Mouse (Mus musculus) ZHBTc4 (cell line): ENCODE data around the gene Dnaja3.

Experiments
- DNase-seq: peaks from one replicate; pipeline ENCODE4 v3.0.0-alpha.2; 2011; ENCODE audit warnings: low read depth, low spot score

Gene Dnaja3

DNA sequence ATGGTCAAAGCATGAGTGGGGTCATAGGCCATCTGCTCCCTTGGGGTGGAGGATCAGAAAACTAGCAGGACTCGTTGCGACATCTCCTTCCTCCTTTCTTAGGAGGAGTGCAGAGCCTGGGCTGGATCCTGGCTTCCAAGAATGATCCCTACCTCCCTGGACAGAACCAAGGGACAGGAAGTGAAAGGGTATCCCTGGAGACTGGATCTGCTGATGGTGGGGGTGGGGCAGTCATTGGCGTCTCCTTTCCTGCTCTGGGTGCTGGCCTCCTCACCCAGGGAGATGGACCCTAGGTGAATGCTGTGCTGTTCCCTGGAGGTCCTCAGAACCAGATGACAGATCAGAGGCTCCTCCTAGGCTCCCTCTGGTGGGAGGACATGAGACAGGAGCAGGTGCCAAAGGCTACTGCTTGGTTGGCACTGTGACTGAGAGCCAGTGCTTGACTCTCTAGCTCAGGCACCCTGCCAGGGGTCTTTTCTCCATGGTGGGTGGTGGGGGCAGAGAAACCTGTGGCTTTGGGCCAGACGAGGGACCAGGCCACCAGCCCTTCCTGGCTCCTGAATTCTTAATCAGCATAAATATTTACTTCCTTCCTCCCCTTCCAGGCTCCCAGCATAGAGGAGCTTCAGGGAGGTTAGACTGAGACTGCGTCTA, 33.2 kb upstream of the Dnaja3 start:
- DNase-seq = peak; percentile 57

DNA sequence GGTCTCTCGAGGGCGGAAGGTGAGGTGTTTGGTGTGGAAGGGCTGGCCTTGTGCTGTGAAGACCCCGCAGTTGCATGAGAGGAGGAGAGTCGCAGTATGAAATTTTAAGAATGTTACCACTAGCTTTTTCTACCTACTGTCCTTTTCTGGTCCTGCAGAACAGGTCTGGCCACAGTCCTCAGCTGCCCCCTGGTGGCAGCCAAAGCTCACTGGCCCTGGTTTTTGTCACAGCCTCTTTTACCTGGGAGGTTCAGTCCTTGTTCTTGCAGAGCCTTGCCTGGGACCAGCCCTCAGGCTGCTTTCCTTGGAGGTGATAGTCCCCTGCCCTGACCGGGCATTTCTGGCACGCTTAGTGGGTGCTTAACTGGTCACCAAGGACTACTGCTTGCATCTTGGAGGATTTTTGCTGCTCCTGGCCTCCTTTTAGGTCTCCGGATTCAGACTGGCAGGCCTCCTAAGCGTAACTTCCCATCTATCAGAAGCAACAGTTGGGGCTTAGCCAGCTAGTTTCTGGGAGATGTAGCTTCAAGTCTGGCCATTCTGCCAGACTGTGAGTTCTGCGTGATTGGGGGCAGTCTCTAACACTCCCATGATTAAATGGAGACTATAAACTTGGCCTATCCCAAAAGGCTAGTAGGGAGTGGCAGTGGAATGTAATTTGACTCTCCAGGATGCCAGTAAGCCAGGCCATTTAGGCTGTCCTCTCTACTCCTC, 31.8 kb upstream of the Dnaja3 start:
- DNase-seq = peak; percentile 92

DNA sequence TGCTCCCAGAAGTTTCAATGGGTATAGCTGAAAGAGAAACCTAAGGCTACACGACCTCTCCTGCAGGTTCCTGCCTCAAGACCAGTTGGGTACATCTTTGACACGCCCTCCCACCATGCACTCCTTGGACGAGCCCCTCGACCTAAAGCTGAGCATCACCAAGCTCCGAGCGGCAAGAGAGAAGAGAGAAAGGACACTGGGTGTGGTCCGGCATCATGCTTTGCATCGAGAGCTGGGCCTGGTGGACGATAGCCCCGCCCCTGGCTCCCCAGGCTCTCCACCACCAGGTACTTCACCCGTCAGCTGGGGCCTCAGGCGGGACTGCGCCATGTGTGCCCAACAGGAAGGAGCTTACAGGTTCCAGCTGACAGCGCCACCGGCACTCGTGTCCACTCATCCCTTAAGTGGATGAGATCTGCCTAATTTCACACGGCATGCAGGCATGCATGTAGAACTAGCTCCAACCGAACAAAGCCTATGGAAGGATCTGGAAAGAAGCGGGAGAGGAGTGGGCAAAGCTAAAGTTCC, 31.2 kb upstream of the Dnaja3 start:
- DNase-seq = no peak

DNA sequence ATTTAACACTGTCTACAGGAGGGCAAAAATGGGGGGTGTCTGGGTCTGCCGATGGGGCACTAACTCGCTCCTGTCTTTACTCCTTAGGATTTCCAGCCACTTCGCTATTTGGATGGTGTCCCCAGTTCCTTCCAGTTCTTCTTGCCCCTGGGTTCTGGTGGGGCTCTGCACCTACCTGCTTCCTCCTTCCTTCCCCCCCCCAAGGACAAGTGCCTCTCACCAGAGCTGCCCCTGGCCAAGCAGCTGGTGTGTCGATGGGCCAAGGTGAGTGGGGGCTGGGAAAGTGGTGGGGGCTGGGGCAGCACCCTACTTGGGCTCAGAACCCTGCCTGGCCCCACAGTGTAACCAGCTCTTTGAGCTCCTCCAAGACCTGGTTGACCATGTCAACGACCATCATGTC, 28.6 kb upstream of the Dnaja3 start:
- no peak for DNase-seq

DNA sequence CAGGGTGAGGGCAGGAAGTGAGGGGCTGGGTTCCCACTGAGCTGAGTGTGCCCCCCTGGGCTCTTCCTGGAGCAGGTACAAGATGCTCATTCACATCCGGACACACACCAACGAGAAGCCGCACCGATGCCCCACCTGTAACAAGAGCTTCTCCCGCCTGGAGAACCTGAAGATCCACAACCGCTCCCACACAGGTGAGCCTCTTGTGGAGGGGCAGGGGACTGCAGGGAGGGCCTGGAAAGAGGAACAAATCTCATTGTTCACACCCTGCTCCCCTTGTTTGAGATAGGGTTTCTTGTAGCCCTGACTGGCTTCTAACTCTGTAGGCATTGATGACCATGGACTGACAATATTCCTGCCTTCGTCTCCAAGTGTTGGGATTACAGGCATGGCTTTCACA, 28.1 kb upstream of the Dnaja3 start:
- peak; percentile 61 for DNase-seq

DNA sequence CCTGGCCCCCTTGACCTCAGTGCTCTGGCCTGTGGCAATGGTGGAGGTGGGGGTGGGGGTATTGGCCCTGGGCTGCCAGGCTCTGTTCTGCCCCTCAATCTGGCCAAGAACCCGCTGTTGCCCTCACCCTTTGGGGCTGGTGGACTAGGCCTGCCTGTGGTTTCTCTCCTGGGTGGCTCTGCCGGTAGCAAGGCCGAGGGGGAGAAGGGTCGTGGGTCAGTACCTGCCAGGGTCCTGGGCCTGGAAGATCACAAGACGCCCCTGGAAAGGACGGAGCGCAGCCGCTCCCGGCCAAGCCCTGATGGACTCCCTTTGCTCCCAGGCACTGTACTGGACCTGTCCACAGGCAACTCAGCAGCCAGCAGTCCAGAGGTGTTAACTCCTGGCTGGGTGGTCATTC, 26.1 kb upstream of the Dnaja3 start:
- DNase-seq = no peak

DNA sequence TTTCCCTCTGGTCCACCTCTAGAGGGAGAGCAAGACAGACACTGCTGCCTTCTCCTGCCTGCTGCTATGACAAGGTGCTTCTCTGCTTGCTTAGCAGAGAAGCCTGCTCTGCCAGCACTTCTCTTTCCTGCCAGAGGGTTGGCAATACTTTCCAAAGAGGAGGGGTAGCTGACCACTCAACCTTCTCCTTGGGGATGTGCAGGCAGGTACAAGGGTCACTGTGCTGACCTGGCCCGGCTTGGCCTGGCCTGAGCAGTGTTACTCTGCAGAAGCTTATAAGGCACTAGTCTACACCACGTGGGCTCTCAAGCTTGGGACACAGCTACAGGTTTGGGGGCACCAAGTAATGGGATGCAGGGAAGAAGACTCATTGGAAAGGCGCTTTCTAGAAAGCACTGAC, 25.1 kb upstream of the Dnaja3 start:
- no peak for DNase-seq

DNA sequence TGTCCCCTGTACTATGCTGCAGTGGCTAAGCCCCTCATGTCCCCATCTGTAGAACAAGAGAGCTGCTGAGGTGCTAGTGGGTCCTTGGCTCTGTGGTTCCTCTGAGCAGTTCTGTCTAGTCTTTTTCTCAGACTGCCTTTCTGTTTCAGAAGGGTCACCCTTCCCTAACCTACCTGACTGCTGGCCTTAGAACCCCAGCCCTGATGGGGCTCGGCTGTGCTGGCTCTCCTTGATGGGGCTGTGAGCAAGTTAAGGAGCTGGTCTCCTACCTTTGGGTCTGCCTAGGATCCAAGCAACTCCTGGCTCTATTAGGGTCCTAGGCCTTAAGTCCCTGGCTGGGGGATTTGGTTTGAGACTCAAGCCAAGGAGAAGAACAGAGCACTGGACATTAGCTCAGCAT, 24.5 kb upstream of the Dnaja3 start:
- DNase-seq = no peak

DNA sequence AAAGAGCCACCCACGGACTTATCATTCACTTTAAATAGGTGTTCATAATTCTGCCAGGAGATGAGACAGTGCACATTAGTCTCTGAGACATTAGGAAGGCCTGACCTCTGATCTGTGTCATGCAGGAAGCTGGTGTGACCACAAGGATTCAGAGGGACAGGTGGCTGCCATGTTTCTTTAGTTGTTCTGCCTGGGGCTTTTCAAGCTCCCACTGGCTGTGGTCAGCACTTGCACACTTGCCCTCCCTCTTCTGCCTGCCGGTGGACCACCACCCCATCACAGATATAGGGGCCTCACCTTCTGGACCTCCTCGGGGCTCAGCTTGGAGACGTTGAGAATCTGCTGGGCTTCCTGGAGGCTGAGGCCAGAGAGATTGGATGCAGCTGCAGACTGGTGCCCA, 23.0 kb upstream of the Dnaja3 start:
- no peak for DNase-seq

DNA sequence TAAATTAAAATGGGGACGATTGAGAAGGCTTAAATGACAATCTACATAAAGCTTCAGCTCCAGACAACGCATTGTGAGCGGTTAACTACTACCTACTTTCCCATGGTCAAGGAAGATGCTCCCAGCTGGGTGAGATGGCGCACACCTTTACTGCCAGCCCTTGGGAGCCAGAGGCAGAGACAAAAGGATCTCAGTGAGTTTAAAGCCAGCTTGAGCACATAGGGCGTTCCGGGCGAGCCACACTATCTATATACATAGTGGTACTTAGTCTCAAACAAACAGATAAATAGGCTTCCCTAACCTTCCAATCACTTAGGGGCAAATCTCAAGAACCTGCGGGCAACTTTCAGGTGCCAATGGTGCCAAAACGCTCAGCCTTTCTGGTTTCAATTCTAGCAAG, 15.7 kb upstream of the Dnaja3 start:
- peak; percentile 56 for DNase-seq

DNA sequence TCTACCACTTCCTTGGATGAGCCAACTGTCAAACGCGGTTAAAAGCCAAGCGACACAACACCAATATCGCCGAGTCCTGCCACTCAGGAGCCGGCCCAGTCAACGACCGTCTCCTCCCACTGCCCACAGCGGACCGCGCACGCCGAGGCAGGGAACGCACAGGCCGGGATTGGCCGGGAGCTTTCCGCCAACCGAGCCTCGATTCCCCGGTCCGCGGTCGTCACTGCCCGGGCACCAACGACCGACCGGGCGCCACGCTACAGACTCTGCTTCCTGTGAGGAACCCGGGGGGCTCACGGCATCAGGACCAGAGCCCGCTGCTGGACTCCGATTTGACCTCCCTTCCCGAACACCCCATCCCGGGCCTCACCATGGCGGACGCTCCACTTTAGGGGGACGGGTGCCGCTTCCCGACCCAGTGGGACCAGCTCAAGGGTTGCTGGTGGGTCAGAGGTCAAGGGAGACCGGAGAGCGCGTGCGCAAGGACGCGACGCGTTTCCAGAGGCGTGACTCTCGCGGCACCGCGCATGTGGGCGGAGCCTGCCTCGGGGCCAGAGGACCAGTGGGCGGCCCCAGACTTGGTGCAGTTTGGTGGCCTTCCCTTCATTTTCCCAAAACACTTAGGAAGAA, 15.2 kb upstream of the Dnaja3 start, which contains the start of gene Pam16:
TSS of gene Pam16 (minus strand) at position 508 of the 630 bp plus-strand sequence.
- DNase-seq = peak; percentile 97

DNA sequence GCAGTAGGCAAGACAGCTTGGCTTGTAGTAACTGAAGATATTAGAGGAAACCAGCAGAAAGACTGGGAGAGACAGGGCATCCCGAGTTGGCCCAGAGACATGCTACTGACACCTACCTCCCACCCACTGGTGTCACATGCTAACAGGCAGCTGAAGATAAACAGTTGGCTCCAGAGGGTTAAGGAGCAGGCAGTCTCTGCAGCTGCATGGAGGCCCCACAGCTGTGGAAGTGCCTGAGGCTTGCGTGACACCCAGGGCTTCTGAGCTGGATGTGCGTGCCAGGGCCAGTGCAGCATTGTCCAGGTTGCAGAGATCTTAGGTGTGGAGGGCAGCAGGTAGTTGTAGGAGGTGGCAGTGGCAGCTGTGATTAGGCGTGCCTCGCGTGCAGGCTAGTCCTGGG, 12.7 kb upstream of the Dnaja3 start:
- peak; percentile 23 for DNase-seq

DNA sequence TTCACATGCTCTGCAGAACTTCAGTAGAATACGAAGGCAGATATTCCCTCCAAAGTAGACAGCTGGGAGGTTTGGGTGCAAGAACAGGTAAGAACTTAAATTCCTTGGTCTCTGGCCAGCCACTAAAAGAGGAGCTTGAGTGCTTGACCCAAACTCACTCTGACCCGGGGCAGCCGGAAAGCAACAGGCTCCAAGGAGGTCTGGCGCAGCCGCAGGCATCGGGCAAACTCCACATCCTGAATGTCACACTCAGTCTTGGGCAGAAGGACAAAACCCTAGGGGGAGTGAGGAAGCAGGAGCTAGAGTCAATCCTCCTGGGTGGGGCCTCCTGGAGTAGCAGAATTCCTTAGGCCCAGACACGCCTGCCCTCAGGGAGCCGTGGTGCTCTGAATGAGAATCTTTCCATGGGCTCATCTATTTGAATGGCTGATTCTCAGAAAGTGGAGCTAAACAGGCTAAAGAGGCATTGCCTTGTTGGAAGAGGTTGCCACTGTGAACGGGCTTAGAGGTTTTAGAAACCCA, 10.8 kb upstream of the Dnaja3 start:
- peak; percentile 78 for DNase-seq

DNA sequence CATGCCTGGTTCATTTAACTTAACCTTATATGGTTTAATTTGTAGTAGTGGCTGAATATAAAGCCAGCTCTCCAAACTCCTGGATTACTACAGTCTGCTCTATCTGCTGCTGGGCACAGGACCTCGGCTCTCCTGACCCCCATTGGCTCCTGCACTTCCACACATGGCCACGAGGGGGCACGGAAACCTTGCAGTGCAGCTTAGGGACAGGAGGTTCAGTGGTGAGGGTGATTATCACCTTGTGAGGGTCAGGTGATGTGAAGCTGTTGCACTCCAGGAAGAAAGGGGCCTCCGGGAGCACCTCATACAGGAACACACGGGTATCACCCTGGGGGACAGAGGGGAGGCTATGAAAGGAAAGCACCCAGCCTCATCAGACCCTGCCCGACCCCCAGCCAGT, 9.8 kb upstream of the Dnaja3 start:
- peak; percentile 85 for DNase-seq

DNA sequence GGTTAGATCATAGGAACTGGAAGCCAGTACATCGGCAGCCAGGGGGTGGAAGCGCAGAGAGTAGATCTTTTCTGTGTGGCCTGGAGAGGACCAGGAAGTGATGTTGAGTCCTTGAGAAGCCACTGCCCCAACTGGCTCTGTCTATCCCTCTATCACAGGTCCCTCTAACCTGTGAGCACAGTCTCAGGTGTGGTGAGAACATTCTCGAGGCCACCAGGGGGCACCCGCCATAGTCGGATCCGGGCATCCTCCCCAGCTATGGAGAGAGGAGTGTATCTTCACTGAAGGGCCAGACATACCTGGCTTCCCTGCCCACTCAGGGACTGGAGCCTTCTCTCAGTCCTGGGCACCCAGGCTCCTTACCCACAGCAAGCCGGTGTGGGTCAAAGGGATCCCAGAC, 7.7 kb upstream of the Dnaja3 start:
- peak; percentile 67 for DNase-seq

DNA sequence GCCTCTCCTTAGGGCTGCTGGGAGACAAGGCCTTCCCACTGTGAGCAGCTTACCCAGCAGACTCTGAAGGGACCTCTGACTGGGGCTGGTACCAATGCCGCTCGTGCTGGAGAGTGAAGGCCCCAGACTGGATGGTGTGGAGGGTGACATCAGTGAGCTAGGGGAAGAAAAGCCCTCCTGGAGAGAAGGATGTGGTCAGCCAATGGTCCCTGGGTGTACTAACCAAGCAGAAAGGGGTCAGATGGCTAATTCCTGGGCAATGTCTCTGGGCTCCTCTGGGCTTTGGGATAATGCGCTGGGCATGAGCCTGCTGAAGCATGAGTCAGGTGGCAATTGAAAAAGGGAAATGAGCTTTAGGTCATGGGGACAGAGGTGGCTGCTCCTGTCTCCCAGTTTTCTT, 6.1 kb upstream of the Dnaja3 start:
- no peak for DNase-seq

DNA sequence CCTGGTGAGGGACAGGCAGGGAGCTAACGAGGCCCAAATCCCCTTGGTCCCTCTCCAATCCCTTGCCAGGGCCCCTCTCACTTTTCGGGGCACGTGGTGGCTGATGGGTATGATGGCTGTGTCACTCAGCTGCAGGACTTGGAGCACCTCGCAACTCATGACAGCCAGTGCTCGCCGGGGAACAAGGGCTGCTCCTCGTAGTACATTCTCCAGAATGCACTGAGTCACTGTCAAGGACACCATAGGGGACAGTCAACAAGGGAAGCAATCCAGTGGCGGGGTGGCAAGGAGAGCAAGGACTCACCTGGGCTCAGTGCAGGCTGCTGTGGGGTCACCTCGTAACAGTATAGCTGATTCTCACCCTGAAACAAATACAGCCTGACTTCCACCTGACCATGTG, 5.1 kb upstream of the Dnaja3 start:
- DNase-seq = no peak

DNA sequence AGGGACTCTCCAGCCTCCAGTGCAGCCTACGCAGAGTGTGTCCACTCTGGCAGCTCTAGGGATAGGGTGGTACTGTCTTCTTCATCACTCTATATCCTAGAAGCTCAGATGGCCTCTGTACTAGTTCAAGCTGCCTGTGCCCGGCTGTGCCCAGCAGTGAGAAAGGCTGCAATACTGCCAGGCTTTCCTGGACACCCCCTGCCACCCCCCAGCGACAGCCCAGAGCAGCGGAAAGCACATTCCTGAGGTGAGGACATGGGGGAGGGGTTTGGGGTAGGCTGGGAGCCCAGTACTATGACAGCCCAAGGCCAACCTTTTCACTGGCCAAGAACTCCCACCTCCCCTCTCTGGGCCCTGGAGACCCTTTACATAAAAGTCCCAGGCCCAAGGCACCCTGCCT, 4.0 kb upstream of the Dnaja3 start:
- DNase-seq = no peak

DNA sequence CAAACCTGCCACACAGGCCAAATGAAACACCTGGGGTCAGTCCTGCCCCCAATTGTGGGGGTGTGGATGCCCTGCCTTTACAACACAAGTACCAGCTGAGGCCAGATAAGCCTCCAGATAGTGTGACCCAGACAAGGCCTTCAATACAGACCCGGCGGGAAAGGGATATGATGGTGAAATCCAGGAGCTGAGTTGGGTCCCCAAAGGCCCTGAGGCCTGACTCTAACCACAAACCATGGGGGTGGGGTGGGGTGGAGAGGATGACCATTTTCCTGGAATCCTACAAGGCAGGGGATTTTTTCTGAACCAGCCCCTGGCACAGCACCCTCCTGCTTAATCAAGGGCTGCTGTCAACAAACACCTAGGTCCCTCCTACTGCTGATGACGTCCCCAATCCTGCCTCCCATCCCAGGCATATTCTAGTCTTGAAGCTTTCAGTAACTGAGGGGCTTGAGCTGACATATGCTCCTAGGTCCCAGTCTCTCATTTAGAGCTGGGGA, 848 bp upstream of the Dnaja3 start:
- no peak for DNase-seq

DNA sequence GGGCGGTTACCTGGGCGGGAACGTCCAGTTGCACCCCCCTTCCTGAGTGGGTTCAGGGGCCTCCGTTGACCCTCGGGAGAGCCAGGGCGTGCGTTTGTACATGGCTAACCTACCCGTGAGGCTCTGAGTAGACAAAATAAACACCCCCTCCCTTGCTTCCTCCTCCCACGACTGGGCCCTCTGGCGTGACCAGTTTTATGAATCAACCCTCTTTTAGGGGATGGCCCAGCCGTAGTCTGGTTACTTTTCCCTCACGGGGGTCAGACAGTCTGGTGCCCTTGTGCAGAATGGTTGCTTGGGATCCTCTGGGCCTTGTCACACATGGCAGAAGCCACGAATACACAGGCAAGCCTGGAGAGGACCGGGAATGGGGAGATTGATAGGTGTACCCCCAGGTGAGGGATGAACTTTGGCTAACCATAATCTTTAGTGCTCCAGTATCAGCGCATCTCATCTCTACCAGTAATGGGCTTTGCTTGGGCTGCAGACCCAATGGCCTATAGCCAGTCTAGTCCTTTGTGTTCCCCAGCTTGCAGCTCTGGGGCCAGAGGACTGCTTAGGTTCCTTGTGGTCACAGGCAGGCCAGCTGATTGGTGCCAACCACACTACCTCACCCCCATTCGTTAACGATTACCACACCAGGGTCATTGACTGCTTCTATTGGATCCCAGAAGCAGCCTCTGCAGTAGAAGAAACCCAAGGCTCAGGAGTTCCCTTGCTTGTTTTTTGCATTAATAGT, 647 bp downstream of the Dnaja3 start:
- DNase-seq = no peak

DNA sequence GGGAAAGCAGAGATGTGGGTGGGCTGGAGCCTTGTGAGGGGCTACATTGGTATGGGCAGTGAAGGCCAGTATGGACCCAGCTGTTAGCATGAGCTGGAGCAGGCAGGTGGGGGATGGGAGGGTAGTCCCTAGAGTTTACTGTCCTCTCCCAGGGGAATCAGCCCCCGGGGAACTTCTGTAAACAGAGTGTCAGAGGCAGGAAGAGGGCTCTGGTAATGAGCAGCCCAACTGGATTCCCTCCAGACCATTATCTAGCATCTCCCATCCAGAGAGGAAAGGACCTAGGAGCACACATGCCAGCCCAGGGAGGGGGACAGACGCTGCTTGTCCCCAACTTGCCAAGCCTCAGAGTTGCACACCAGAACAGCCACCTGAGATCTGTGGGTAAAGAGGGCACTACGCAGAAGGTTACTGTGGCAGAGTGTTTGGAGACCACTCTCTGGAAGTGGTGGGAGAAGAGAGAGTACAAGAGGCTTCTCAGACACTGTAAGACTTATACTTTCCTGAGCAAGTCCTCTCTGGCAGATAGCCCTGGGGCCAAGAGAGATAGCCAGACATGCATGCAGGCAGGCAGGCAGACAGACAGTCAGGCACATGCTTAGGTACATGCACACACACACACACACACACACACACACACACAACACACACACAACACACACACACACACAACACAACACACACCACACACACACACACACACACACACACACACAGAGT, 1.5 kb downstream of the Dnaja3 start:
- no peak for DNase-seq
